Mouse (Mus musculus): ENCODE measurements around the gene Cldn19. TPM values are rescaled to one million over a fixed set of nuclear protein-coding genes. Genes with fewer than 3 reads are reported as not detected.
A peak's percentile ranks its signal among the peaks of the same experiment; 100 is the strongest.

Cldn19 gene
- polyA plus RNA-seq, 1 experiment from 2014 or later: 0.13 TPM

GRCm38 (mm10) chr4:119233256-119233901 is 21.8 kb upstream of the Cldn19 start:
- no peaks in the 10 kb centered on the region for H3K27me3 ChIP-seq (replicated peaks; ENCODE audit: control insufficient read depth, insufficient read depth, low read length)
- peak; percentile 57 for ATAC-seq
- WGBS: under 1% methylated on average over 36 of the region's 36 CpGs

GRCm38 (mm10) chr4:119234348-119234747 is 20.9 kb upstream of the Cldn19 start:
- Histone ChIP-seq H3K4me2 (ENCODE audit: low read length) (peak overlapping the region; percentile 95), H3K9me3 (replicated peaks; ENCODE audit: control insufficient read depth, low read length) (no peaks in the 10 kb centered on the region), H3K27me3 (replicated peaks; ENCODE audit: control insufficient read depth, insufficient read depth, low read length) (no peaks in the 10 kb centered on the region), H3K4me3 (ENCODE audit: low read depth, low read length) (no peak overlapping the region), H3K36me3 (ENCODE audit: control insufficient read depth, insufficient read depth, low read length) (peaks cover 8% of the 10 kb centered on the region; the same call in 1 of the 2 replicates), H3K9ac (ENCODE audit: low read length) (no peak overlapping the region), H3K27ac (ENCODE audit: low read depth, low read length) (no peak overlapping the region), H3K4me1 (ENCODE audit: control insufficient read depth, insufficient read depth, low read length) (peaks cover 15% of the 10 kb centered on the region)
- no peak for DNase-seq (ENCODE audit: low spot score)
- WGBS: 90% methylated on average over 3 of the region's 3 CpGs
- ATAC-seq: no peak

More at GRCm38 (mm10) chr4:119233256-119233901, 21.8 kb upstream of the Cldn19 start:
- peak; percentile 79 for DNase-seq (ENCODE audit: low spot score)
- Histone ChIP-seq H3K4me1 (ENCODE audit: control insufficient read depth, insufficient read depth, low read length) (peaks cover 13% of the 10 kb centered on the region), H3K9me3 (replicated peaks; ENCODE audit: control insufficient read depth, low read length) (no peaks in the 10 kb centered on the region), H3K4me2 (ENCODE audit: low read length) (peak overlapping the region; percentile 95), H3K9ac (ENCODE audit: low read length) (peak overlapping the region; percentile 76), H3K4me3 (ENCODE audit: low read depth, low read length) (peak overlapping the region; percentile 89), H3K27ac (ENCODE audit: low read depth, low read length) (peak overlapping the region; percentile 40; the same call in 1 of the 2 replicates), H3K36me3 (ENCODE audit: control insufficient read depth, insufficient read depth, low read length) (peaks cover 8% of the 10 kb centered on the region; the same call in 1 of the 2 replicates)

GRCm38 (mm10) chr4:119238661-119239060 is 16.6 kb upstream of the Cldn19 start:
- Histone ChIP-seq H3K4me3 (ENCODE audit: low read depth, low read length) (no peak overlapping the region), H3K27ac (ENCODE audit: low read depth, low read length) (no peak overlapping the region), H3K4me2 (ENCODE audit: low read length) (no peak overlapping the region), H3K9me3 (replicated peaks; ENCODE audit: control insufficient read depth, low read length) (no peaks in the 10 kb centered on the region), H3K27me3 (replicated peaks; ENCODE audit: control insufficient read depth, insufficient read depth, low read length) (no peaks in the 10 kb centered on the region), H3K9ac (ENCODE audit: low read length) (no peak overlapping the region), H3K4me1 (ENCODE audit: control insufficient read depth, insufficient read depth, low read length) (peaks cover 6% of the 10 kb centered on the region; the same call in 1 of the 2 replicates), H3K36me3 (ENCODE audit: control insufficient read depth, insufficient read depth, low read length) (peaks cover 31% of the 10 kb centered on the region)
- WGBS: 72% methylated on average over 3 of the region's 3 CpGs
- DNase-seq (ENCODE audit: low spot score) (no peak), ATAC-seq (no peak)

- H3K9me3 ChIP-seq (replicated peaks; ENCODE audit: control insufficient read depth, low read length): no peaks in the 10 kb centered on the region
- H3K4me1 ChIP-seq (ENCODE audit: control insufficient read depth, insufficient read depth, low read length): peaks cover 2% of the 10 kb centered on the region; the same call in 1 of the 2 replicates
- H3K9ac ChIP-seq (ENCODE audit: low read length): peak overlapping the region; percentile 35
- peak overlapping the region; percentile 74 for H3K27ac ChIP-seq (ENCODE audit: low read depth, low read length)
- peak; percentile 71 for ATAC-seq
- DNase-seq (ENCODE audit: low spot score): peak; percentile 94
- H3K4me3 ChIP-seq (ENCODE audit: low read depth, low read length): no peak overlapping the region
- peaks cover 37% of the 10 kb centered on the region for H3K36me3 ChIP-seq (ENCODE audit: control insufficient read depth, insufficient read depth, low read length)
- 0 out of 2 replicates have a peak overlapping the region, but pooled peaks have one; percentile 12 for H3K4me2 ChIP-seq (ENCODE audit: low read length)
- WGBS: 42% methylated on average over 12 of the region's 12 CpGs
- no peaks in the 10 kb centered on the region for H3K27me3 ChIP-seq (replicated peaks; ENCODE audit: control insufficient read depth, insufficient read depth, low read length)
These were observed 16.0 kb upstream of the Cldn19 start for GRCm38 (mm10) chr4:119239181-119239682.

- ATAC-seq (peak; percentile 30; the same call in 1 of the 2 replicates), DNase-seq (ENCODE audit: low spot score) (peak; percentile 41)
- peaks cover 43% of the 10 kb centered on the region for H3K36me3 ChIP-seq (ENCODE audit: control insufficient read depth, insufficient read depth, low read length)
- no peak overlapping the region for H3K4me2 ChIP-seq (ENCODE audit: low read length)
- 0 out of 2 replicates have a peak, but pooled peaks cover 2% of the 10 kb centered on the region for H3K4me1 ChIP-seq (ENCODE audit: control insufficient read depth, insufficient read depth, low read length)
- WGBS: 88% methylated on average over 14 of the region's 14 CpGs
- H3K9me3 ChIP-seq (replicated peaks; ENCODE audit: control insufficient read depth, low read length): no peaks in the 10 kb centered on the region
- no peaks in the 10 kb centered on the region for H3K27me3 ChIP-seq (replicated peaks; ENCODE audit: control insufficient read depth, insufficient read depth, low read length)
- H3K4me3 ChIP-seq (ENCODE audit: low read depth, low read length): no peak overlapping the region
- no peak overlapping the region for H3K9ac ChIP-seq (ENCODE audit: low read length)
- H3K27ac ChIP-seq (ENCODE audit: low read depth, low read length): no peak overlapping the region
These were observed 13.6 kb upstream of the Cldn19 start for GRCm38 (mm10) chr4:119241664-119242063.

GRCm38 (mm10) chr4:119242571-119242970 is 12.6 kb upstream of the Cldn19 start:
- no peak overlapping the region; the same call in 1 of the 2 replicates for H3K27ac ChIP-seq (ENCODE audit: low read depth, low read length)
- ATAC-seq (no peak), DNase-seq (ENCODE audit: low spot score) (no peak)
- no peaks in the 10 kb centered on the region for H3K9me3 ChIP-seq (replicated peaks; ENCODE audit: control insufficient read depth, low read length)
- WGBS: 93% methylated on average over 12 of the region's 12 CpGs
- H3K4me3 ChIP-seq (ENCODE audit: low read depth, low read length): no peak overlapping the region
- H3K36me3 ChIP-seq (ENCODE audit: control insufficient read depth, insufficient read depth, low read length): peaks cover 34% of the 10 kb centered on the region
- H3K4me2 ChIP-seq (ENCODE audit: low read length): no peak overlapping the region
- H3K4me1 ChIP-seq (ENCODE audit: control insufficient read depth, insufficient read depth, low read length): 0 out of 2 replicates have a peak, but pooled peaks cover 2% of the 10 kb centered on the region
- no peak overlapping the region for H3K9ac ChIP-seq (ENCODE audit: low read length)
- no peaks in the 10 kb centered on the region for H3K27me3 ChIP-seq (replicated peaks; ENCODE audit: control insufficient read depth, insufficient read depth, low read length)

GRCm38 (mm10) chr4:119244468-119245240 is 10.6 kb upstream of the Cldn19 start:
- ATAC-seq (no peak), DNase-seq (ENCODE audit: low spot score) (no peak)
- Histone ChIP-seq H3K9me3 (replicated peaks; ENCODE audit: control insufficient read depth, low read length) (no peaks in the 10 kb centered on the region), H3K36me3 (ENCODE audit: control insufficient read depth, insufficient read depth, low read length) (peaks cover 41% of the 10 kb centered on the region), H3K27me3 (replicated peaks; ENCODE audit: control insufficient read depth, insufficient read depth, low read length) (no peaks in the 10 kb centered on the region), H3K4me2 (ENCODE audit: low read length) (no peak overlapping the region), H3K4me3 (ENCODE audit: low read depth, low read length) (no peak overlapping the region), H3K27ac (ENCODE audit: low read depth, low read length) (0 out of 2 replicates have a peak overlapping the region, but pooled peaks have one; percentile 60), H3K9ac (ENCODE audit: low read length) (no peak overlapping the region), H3K4me1 (ENCODE audit: control insufficient read depth, insufficient read depth, low read length) (no peaks in the 10 kb centered on the region)
- 84% methylated on average over 22 of the region's 22 CpGs for WGBS

GRCm38 (mm10) chr4:119245556-119245955 is 9.7 kb upstream of the Cldn19 start:
- peak; percentile 63 for DNase-seq (ENCODE audit: low spot score)
- Histone ChIP-seq H3K27ac (ENCODE audit: low read depth, low read length) (peak overlapping the region; percentile 60; the same call in 1 of the 2 replicates), H3K4me3 (ENCODE audit: low read depth, low read length) (no peak overlapping the region), H3K4me1 (ENCODE audit: control insufficient read depth, insufficient read depth, low read length) (no peaks in the 10 kb centered on the region), H3K36me3 (ENCODE audit: control insufficient read depth, insufficient read depth, low read length) (peaks cover 41% of the 10 kb centered on the region), H3K9me3 (replicated peaks; ENCODE audit: control insufficient read depth, low read length) (no peaks in the 10 kb centered on the region), H3K4me2 (ENCODE audit: low read length) (no peak overlapping the region), H3K27me3 (replicated peaks; ENCODE audit: control insufficient read depth, insufficient read depth, low read length) (no peaks in the 10 kb centered on the region), H3K9ac (ENCODE audit: low read length) (no peak overlapping the region)
- peak; percentile 25; the same call in 1 of the 2 replicates for ATAC-seq
- 49% methylated on average over 7 of the region's 7 CpGs for WGBS

Measured in forebrain, embryonic 14.5 days (tissue).